Mouse (Mus musculus): Measurements from ENCODE around the gene BC030867. TPM values are rescaled to one million over a fixed set of nuclear protein-coding genes. Genes with fewer than 3 reads are reported as not detected.

BC030867 gene
- polyA plus RNA-seq, 1 experiment from 2014 or later = 2.5 TPM

DNA sequence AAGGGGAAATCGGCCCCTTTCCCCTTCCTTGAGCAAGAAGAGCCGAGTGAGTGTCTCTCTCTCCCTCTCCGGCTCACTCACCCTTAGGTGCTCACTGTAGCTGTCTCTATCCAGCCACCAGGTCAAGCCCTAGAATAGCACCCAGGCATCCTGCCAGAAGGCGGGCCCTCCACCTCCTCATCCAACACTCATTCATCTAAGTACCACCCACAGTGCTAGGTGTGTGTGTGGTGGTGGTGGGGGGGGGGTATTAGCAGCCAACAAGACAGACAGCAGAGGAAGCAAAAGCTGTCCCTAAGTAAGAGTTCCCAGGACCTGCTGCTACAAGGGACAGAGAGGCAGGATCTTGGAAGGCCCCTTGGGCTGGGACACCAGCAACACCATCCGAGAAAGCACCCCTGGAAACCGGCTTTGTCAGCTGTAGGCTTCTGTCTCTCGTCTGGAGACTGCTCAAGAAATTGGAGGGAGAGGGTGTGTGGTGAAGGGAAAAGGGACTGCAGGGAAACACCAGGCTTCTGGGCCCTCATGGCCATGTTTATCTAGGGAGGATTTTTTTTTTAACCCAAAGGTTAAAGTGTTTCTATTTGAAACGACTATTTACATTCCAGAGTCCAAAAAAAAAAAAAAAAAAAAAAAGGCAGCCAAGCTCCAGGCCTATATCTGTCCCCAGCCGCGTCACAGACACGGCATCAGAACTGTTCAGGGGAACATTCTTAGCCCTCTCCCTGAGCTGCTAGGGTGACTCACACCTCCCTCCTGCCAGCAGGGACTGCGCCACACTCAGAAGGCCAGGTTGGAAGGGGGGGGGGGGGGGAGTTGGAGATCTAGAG lies 32.4 kb upstream of the BC030867 start:
- Histone ChIP-seq H3K4me1 (peaks cover 71% of the 10 kb centered on the region), H3K9ac (no peak overlapping the region), H3K36me3 (replicated peaks) (no peaks in the 10 kb centered on the region), H3K27me3 (replicated peaks) (no peaks in the 10 kb centered on the region), H3K4me3 (no peak overlapping the region), H3K4me2 (no peak overlapping the region), H3K9me3 (no peaks in the 10 kb centered on the region), H3K27ac (no peak overlapping the region)
- WGBS = 52% methylated on average over 12 of the region's 12 CpGs
- ATAC-seq (replicated peaks) = no peak

- no peaks in the 10 kb centered on the region for H3K9me3 ChIP-seq
- H3K4me3 ChIP-seq = no peak overlapping the region
- no peak overlapping the region for H3K27ac ChIP-seq
- no peak overlapping the region for H3K9ac ChIP-seq
- ATAC-seq (replicated peaks) = no peak
- no peaks in the 10 kb centered on the region for H3K27me3 ChIP-seq (replicated peaks)
- peaks cover 2% of the 10 kb centered on the region; the same call in 1 of the 2 replicates for H3K36me3 ChIP-seq (replicated peaks)
- peaks cover 70% of the 10 kb centered on the region for H3K4me1 ChIP-seq
- H3K4me2 ChIP-seq = no peak overlapping the region
- WGBS = 55% methylated on average over 5 of the region's 5 CpGs
Observed at GRCm38 (mm10) chr11:102216886-102217240, 31.8 kb upstream of the BC030867 start.

DNA sequence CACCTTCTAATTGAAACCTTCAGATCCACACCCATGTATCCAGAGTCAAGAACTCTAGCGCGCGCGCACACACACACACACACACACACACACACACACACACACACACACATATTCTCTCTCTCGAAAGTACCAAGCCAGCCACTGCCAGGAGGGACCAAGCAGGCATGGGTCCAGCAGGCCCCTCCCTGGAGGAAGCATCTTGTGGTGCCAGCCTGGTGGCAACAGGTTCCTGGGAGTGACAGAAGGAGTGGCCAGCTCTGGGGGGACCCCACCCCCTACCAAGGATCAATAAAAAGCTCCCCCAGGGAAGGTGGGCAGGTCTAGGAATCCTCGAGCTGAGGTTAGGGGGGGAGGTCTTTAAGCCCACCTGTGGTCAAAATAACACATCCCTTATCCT lies 31.3 kb upstream of the BC030867 start:
- no peak overlapping the region for H3K9ac ChIP-seq
- WGBS = 81% methylated on average over 6 of the region's 6 CpGs
- no peak overlapping the region for H3K4me2 ChIP-seq
- H3K27ac ChIP-seq = no peak overlapping the region
- H3K36me3 ChIP-seq (replicated peaks) = peaks cover 3% of the 10 kb centered on the region; the same call in 1 of the 2 replicates
- no peak for ATAC-seq (replicated peaks)
- no peaks in the 10 kb centered on the region for H3K9me3 ChIP-seq
- H3K4me3 ChIP-seq = no peak overlapping the region
- H3K4me1 ChIP-seq = peaks cover 68% of the 10 kb centered on the region
- H3K27me3 ChIP-seq (replicated peaks) = no peaks in the 10 kb centered on the region

GRCm38 (mm10) chr11:102217876-102218430 lies 30.7 kb upstream of the BC030867 start:
- no peaks in the 10 kb centered on the region for H3K27me3 ChIP-seq (replicated peaks)
- H3K4me3 ChIP-seq = peak overlapping the region; percentile 10
- H3K9me3 ChIP-seq = no peaks in the 10 kb centered on the region
- H3K36me3 ChIP-seq (replicated peaks) = peaks cover 3% of the 10 kb centered on the region; the same call in 1 of the 2 replicates
- no peak overlapping the region; the same call in 1 of the 2 replicates for H3K9ac ChIP-seq
- H3K27ac ChIP-seq = peak overlapping the region; percentile 75
- no peak for ATAC-seq (replicated peaks)
- H3K4me1 ChIP-seq = peaks cover 67% of the 10 kb centered on the region
- peak overlapping the region; percentile 39 for H3K4me2 ChIP-seq
- 80% methylated on average over 7 of the region's 7 CpGs for WGBS

DNA sequence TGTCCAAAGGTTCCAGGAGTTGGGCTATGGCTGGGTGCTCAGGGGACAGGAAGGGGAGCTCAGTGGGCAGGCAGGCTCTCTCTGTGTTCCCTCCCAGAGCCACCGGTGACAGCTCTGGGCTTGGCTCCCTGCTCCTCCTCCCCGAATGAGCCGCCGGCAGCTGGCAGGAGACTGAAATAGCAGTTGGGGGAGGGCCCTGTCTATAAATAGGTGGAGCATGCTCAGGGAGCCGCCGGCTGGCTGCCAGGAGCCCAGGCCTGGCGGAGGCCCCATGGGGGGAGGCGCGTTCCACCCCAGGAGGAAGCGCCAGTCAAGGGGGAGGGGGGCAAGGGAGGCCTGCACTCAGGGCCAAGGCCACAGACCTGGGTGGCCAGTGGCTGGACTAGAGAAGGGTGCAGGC lies 29.9 kb upstream of the BC030867 start:
- peak overlapping the region; percentile 75 for H3K27ac ChIP-seq
- H3K27me3 ChIP-seq (replicated peaks) = no peaks in the 10 kb centered on the region
- H3K9ac ChIP-seq = peak overlapping the region; percentile 10; the same call in 1 of the 2 replicates
- peak; percentile 71 for ATAC-seq (replicated peaks)
- H3K4me3 ChIP-seq = peak overlapping the region; percentile 10
- H3K4me1 ChIP-seq = peaks cover 70% of the 10 kb centered on the region
- WGBS = under 1% methylated on average over 10 of the region's 10 CpGs
- peak overlapping the region; percentile 39 for H3K4me2 ChIP-seq
- H3K9me3 ChIP-seq = no peaks in the 10 kb centered on the region
- peaks cover 3% of the 10 kb centered on the region; the same call in 1 of the 2 replicates for H3K36me3 ChIP-seq (replicated peaks)

GRCm38 (mm10) chr11:102219247-102219993 lies 29.3 kb upstream of the BC030867 start:
- Histone ChIP-seq H3K4me1 (peaks cover 70% of the 10 kb centered on the region), H3K4me2 (peak overlapping the region; percentile 39), H3K27ac (peak overlapping the region; percentile 75), H3K27me3 (replicated peaks) (no peaks in the 10 kb centered on the region), H3K9ac (0 out of 2 replicates have a peak overlapping the region, but pooled peaks have one; percentile 10), H3K4me3 (no peak overlapping the region), H3K9me3 (no peaks in the 10 kb centered on the region), H3K36me3 (replicated peaks) (peaks cover 3% of the 10 kb centered on the region; the same call in 1 of the 2 replicates)
- no peak for ATAC-seq (replicated peaks)
- WGBS = 73% methylated on average over 14 of the region's 14 CpGs

GRCm38 (mm10) chr11:102219994-102220346 lies 28.7 kb upstream of the BC030867 start:
- Histone ChIP-seq H3K4me3 (no peak overlapping the region), H3K4me1 (peaks cover 70% of the 10 kb centered on the region), H3K9ac (no peak overlapping the region), H3K27ac (no peak overlapping the region), H3K9me3 (no peaks in the 10 kb centered on the region), H3K27me3 (replicated peaks) (no peaks in the 10 kb centered on the region), H3K4me2 (no peak overlapping the region), H3K36me3 (replicated peaks) (peaks cover 3% of the 10 kb centered on the region; the same call in 1 of the 2 replicates)
- 85% methylated on average over 4 of the region's 4 CpGs for WGBS
- ATAC-seq (replicated peaks) = no peak

- WGBS = 72% methylated on average over 6 of the region's 6 CpGs
- Histone ChIP-seq H3K27ac (no peak overlapping the region), H3K27me3 (replicated peaks) (no peaks in the 10 kb centered on the region), H3K9ac (no peak overlapping the region), H3K36me3 (replicated peaks) (peaks cover 3% of the 10 kb centered on the region; the same call in 1 of the 2 replicates), H3K4me2 (no peak overlapping the region), H3K9me3 (no peaks in the 10 kb centered on the region), H3K4me1 (peaks cover 70% of the 10 kb centered on the region), H3K4me3 (no peak overlapping the region)
- no peak for ATAC-seq (replicated peaks)
Observed at GRCm38 (mm10) chr11:102220451-102220850, 28.2 kb upstream of the BC030867 start.

DNA sequence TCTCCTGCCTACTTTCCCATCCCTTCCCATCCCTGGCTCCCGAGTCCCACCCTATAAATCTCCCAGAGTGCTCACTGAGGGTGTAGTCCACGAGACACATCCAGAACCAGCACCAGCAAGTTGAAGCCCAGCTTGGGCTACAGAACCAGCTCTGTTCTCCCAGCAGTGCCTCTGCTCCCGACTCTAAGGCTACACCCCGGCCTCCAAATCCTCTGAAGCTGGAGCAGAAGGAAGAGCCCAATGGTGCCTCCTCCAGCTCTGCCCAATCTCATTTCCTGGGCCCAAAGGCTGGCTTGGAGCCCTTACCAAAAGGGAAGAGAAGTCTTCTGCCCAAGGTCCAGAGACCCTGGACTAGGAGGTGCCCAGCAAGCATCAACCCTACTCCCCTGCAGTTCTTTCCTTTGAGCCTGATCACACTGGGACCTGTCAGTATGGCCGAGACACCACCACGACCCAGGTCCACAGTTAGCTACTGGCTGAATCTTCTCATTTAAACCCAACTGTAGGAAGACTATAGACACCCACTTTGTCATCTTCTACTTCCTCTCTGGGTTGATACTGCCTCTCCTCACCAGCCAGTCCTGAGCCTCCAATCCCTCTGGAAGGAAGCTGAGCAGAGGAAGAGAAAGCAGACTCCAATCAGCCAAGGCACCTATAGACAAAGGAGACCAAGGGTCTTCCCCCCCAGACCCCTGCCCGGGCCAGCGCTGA lies 27.3 kb upstream of the BC030867 start:
- peaks cover 3% of the 10 kb centered on the region; the same call in 1 of the 2 replicates for H3K36me3 ChIP-seq (replicated peaks)
- no peaks in the 10 kb centered on the region for H3K27me3 ChIP-seq (replicated peaks)
- H3K4me2 ChIP-seq = no peak overlapping the region
- no peak for ATAC-seq (replicated peaks)
- H3K9me3 ChIP-seq = no peaks in the 10 kb centered on the region
- peaks cover 70% of the 10 kb centered on the region for H3K4me1 ChIP-seq
- no peak overlapping the region for H3K4me3 ChIP-seq
- 86% methylated on average over 8 of the region's 8 CpGs for WGBS
- no peak overlapping the region for H3K9ac ChIP-seq
- no peak overlapping the region for H3K27ac ChIP-seq

DNA sequence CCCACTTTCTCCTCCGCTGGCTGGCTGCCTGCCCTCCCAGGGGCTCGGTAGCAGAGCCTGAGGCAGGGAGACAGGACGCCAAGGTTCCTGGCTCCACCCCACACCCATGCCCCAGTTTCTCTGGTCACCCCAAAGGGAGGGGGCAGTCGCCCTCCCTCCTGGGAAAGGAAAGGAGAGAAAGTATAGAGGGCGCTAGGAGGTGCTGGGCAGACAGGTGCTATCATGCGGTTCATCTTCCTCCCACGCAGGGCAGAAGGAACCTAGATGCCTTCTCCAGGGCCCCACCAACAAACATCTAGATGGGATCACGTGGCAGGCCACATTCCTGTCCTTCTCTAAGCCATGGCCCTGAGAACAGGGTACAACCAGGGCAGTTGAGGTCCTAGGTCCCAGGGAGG lies 26.7 kb upstream of the BC030867 start:
- H3K4me3 ChIP-seq = no peak overlapping the region

GRCm38 (mm10) chr11:102223166-102223565 lies 25.5 kb upstream of the BC030867 start:
- no peak overlapping the region for H3K4me2 ChIP-seq
- H3K27me3 ChIP-seq (replicated peaks) = no peaks in the 10 kb centered on the region
- no peak overlapping the region for H3K4me3 ChIP-seq
- H3K9ac ChIP-seq = no peak overlapping the region
- 51% methylated on average over 6 of the region's 6 CpGs for WGBS
- no peaks in the 10 kb centered on the region for H3K9me3 ChIP-seq
- peaks cover 71% of the 10 kb centered on the region for H3K4me1 ChIP-seq
- ATAC-seq (replicated peaks) = no peak
- H3K27ac ChIP-seq = no peak overlapping the region
- peaks cover 3% of the 10 kb centered on the region; the same call in 1 of the 2 replicates for H3K36me3 ChIP-seq (replicated peaks)

More for the DNA sequence above, 26.7 kb upstream of the BC030867 start:
- no peaks in the 10 kb centered on the region for H3K9me3 ChIP-seq
- H3K9ac ChIP-seq = no peak overlapping the region
- peaks cover 3% of the 10 kb centered on the region; the same call in 1 of the 2 replicates for H3K36me3 ChIP-seq (replicated peaks)
- no peaks in the 10 kb centered on the region for H3K27me3 ChIP-seq (replicated peaks)
- no peak overlapping the region for H3K4me2 ChIP-seq
- ATAC-seq (replicated peaks) = no peak
- H3K4me1 ChIP-seq = peaks cover 71% of the 10 kb centered on the region
- H3K27ac ChIP-seq = no peak overlapping the region
- 79% methylated on average over 8 of the region's 8 CpGs for WGBS

Measured in midbrain, embryonic 15.5 days (tissue).